Mouse (Mus musculus) A20 (cell line): ENCODE results near the gene Pttg1.

Experiments
- DNase-seq: peaks from one replicate; pipeline ENCODE4 v3.0.0-alpha.2; 2011; ENCODE audit warnings: low read depth, low spot score

Pttg1 gene

GRCm38 (mm10) chr11:43410291-43410690 lies 15.8 kb downstream of the Pttg1 start:
- no peak for DNase-seq

GRCm38 (mm10) chr11:43408888-43409287 lies 17.2 kb downstream of the Pttg1 start:
- no peak for DNase-seq

- no peak for DNase-seq
Measured at GRCm38 (mm10) chr11:43404150-43404807, 21.8 kb downstream of the Pttg1 start.

GRCm38 (mm10) chr11:43400131-43400530 lies 25.9 kb downstream of the Pttg1 start:
- no peak for DNase-seq

- DNase-seq: peak; percentile 30
Measured at GRCm38 (mm10) chr11:43399297-43399696, 26.8 kb downstream of the Pttg1 start.

GRCm38 (mm10) chr11:43396672-43397071 lies 29.4 kb downstream of the Pttg1 start:
- no peak for DNase-seq

GRCm38 (mm10) chr11:43396246-43396645 lies 29.8 kb downstream of the Pttg1 start:
- DNase-seq: no peak

- peak; percentile 74 for DNase-seq
Measured at GRCm38 (mm10) chr11:43395073-43395948, 30.7 kb downstream of the Pttg1 start.

- DNase-seq: no peak
Measured at GRCm38 (mm10) chr11:43393325-43393724, 32.7 kb downstream of the Pttg1 start.

GRCm38 (mm10) chr11:43392757-43393156 lies 33.3 kb downstream of the Pttg1 start:
- DNase-seq: no peak

GRCm38 (mm10) chr11:43389118-43389517 lies 36.9 kb downstream of the Pttg1 start:
- DNase-seq: no peak

- peak; percentile 78 for DNase-seq
Measured at GRCm38 (mm10) chr11:43388122-43389097, 37.6 kb downstream of the Pttg1 start.

- peak; percentile 69 for DNase-seq
Measured at GRCm38 (mm10) chr11:43387004-43387880, 38.8 kb downstream of the Pttg1 start.

- DNase-seq: no peak
Measured at GRCm38 (mm10) chr11:43385716-43386115, 40.3 kb downstream of the Pttg1 start.

- DNase-seq: peak; percentile 92
Measured at GRCm38 (mm10) chr11:43385055-43385649, 40.9 kb downstream of the Pttg1 start.

GRCm38 (mm10) chr11:43383581-43383980 lies 42.5 kb downstream of the Pttg1 start:
- DNase-seq: peak; percentile 41

- DNase-seq: no peak
Measured at GRCm38 (mm10) chr11:43380901-43381300, 45.1 kb downstream of the Pttg1 start.

- no peak for DNase-seq
Measured at GRCm38 (mm10) chr11:43379911-43380485, 46.1 kb downstream of the Pttg1 start.

- DNase-seq: no peak
Measured at GRCm38 (mm10) chr11:43379488-43379887, 46.6 kb downstream of the Pttg1 start.
